Mouse (Mus musculus): ENCODE data around the gene Dysf.

- TF ChIP-seq CTCF (IDR thresholded peaks at IDR 0.05; ENCODE audit: control insufficient read depth, insufficient read depth, insufficient replicate concordance, low read depth, low read length) (no peak), POLR2A (IDR thresholded peaks at IDR 0.05; ENCODE audit: control insufficient read depth, low read depth, low read length) (no peak)
These were observed 102.7 kb downstream of the Dysf start for GRCm38 (mm10) chr6:84111106-84111505.
